Mouse (Mus musculus) erythroblast, embryonic 14.5 days (primary cell): ENCODE measurements around the gene Hdac8.

Experiments
- GATA1 ChIP-seq: IDR thresholded peaks from 2 replicates; pipeline ENCODE4 v1.6.1; 2012; ENCODE audit warnings: low read length, inconsistent platforms, mixed read lengths
- TAL1 ChIP-seq: IDR thresholded peaks from 3 replicates; pipeline ENCODE4 v1.6.1; 2012; ENCODE audit warnings: low read length, inconsistent platforms, mixed read lengths

- no peak for TF ChIP-seq GATA1
- no peak for TF ChIP-seq TAL1
These were observed 220.3 kb downstream of the Hdac8 start for GRCm38 (mm10) chrX:102284889-102285288.
